Mouse (Mus musculus) gastrocnemius, postnatal 25 days (tissue): ENCODE results near the gene Pcsk2. TPM values are rescaled to one million over a fixed set of nuclear protein-coding genes. Genes with fewer than 3 reads are reported as not detected.

ENCODE experiments used
- DNase-seq: peaks from one replicate; pipeline ENCODE4 v3.0.0; 2022
- total RNA-seq, 2 experiments: library from RNA; stranded (reverse); gene quantifications; 1 replicate in 1 of 2; 2 replicates in 1 of 2; pipeline ENCODE4 v1.2.3; 2021

The Pcsk2 gene
- total RNA-seq, 2 experiments from 2014 or later: 0.08 TPM; not detected in 1

DNA sequence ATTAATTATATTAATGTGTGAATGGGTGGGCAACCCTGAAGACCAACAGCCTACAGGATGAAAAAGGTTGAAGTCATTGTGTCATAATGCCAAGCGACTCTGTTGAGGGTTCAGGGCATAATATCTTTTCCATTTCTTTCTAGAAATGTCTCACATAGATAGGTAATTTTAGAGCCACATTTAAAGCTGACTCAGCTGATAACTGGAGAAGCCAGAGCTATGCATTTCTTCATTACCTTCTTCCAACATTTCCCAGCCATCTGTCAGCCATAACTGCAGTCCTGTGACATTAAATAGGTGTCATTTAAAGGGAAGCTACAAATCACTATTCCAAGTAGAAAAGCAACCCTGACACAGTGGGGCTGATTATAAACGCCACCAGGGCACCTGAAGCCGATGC, 189.5 kb downstream of the Pcsk2 start:
- no peak for DNase-seq

DNA sequence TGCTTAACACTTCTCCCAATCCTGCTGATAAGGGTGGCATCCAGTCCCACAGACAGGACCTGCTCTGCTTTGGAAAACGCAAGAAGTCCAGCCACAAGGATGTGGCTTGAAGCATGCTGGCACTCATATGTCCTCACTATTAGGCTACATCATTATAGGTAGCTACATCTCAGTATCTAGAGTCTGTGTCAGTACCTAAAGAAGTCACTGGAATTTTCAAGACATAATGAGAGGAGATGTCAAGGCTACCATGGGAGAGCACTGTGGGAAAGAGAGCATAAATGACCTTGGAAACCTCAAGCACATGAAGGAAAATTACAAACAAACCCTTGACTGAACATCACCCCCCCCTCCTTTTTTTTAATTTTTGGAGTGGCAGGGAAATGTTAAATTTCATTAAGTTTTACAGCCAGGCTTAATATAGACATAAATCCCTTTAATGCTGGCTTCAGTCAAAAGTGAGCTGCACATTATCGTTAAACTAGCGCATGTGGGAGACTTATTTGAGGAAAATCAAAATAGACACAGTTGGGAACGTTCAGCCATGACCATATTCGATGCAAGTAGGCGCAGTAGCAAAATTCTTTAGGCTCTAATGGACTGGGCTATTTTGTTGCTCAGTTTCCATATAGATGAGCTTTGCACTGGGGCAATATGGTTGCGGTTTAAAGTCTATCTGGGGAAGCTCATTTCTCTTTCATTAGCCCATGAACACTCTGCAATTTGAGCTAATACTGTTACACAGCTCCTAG, 193.7 kb downstream of the Pcsk2 start:
- no peak for DNase-seq

DNA sequence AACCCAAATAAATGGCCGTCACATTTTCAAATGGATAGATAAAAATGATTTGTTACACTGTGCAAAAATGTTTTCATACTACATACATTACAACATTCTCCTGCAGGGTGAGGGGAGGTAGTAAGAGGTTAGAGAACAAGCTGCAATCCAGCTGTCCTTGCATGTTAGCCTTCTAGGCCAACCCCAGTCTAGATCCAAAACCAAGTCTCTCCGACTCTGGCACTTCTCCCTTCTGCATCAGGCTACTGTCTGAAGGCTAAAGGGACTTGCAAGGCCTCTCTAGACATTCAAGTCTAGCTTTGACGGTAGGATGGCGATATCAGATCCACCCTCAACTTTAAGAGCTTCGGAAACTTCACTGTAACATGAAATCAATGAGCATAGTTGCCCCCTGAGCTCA, 196.5 kb downstream of the Pcsk2 start:
- DNase-seq: no peak

DNA sequence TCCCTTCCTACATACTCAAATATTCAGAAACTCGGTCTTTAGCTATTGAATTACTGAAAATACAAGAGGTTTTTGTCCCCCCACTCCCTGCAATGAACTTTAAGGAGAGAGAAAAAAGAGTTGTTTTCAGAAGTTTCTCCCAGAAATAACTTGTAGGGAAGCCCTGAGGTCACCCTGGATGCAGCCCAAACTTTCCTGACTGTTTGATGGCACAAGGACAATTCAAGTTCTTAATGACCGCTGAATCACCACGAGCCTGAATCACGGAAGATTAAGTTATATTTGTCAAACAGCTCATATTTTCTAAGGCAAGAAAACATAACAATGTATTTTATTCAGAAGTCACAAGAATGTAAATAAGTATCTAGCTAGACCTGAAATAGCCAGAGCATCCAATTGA, 197.1 kb downstream of the Pcsk2 start:
- no peak for DNase-seq

GRCm38 (mm10) chr2:143752051-143752788, 206.3 kb downstream of the Pcsk2 start:
- DNase-seq: no peak

DNA sequence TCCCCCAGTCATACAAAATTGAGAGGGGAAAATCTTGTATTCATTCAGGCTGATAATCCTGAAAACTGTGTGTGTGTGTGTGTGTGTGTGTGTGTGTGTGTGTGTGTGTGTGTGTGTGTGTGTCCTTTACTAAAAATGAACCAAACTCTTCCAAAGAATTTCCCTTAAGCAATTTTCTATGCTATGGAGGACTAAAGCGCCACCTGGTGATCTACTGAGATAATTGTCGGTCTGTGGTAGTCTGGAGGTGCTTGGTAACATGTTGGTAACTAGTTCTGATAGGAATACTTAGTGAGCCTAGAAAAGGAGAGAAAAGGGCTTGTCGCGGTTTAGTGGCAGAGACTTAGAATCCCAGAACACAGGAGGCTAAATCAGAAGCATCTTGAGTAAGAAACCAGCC, 230.5 kb downstream of the Pcsk2 start:
- DNase-seq: no peak

GRCm38 (mm10) chr2:143780310-143780709, 234.4 kb downstream of the Pcsk2 start:
- DNase-seq: no peak

GRCm38 (mm10) chr2:143789911-143790310, 244.0 kb downstream of the Pcsk2 start:
- DNase-seq: no peak

- DNase-seq: no peak
These were observed 249.9 kb downstream of the Pcsk2 start for GRCm38 (mm10) chr2:143795858-143796257.

GRCm38 (mm10) chr2:143796335-143797013, 250.5 kb downstream of the Pcsk2 start:
- DNase-seq: no peak

GRCm38 (mm10) chr2:143801097-143801496, 255.1 kb downstream of the Pcsk2 start:
- DNase-seq: no peak

DNA sequence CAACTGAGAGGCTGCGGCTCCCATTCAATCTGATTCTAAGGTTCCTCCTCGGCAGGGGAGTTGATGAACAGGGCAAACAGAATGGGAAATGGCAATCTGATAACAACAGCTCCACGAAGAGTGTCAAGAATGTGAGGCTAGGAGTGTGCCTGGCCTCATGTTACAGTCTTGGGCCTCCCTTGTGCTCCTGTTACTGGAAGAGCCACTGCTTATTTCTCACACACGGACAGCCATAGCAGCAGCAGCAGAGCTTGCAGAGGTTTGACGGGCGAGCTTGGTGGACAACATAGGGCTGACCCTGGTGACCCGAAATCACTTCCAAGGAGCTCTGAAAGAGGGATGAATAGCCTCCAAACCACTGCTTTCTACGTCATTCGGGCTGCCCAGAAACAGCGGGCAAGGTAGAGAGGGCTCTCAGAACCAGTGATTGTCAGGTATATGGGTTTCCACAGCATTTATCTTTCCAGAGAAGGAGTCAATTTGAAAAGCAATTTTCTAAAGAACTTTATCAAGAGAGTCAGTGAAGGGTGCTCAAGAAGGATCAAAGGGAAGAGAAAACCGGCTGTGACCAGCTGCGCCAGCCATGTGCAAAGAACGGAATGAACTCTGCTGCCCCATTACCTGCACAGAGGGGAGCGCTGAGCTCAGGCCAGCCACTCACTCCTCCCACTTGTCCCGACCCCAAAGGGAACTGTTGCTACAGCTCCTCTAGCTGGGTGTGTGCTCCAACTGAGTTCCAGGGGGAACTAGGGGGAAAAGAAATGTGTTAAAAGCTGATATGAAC, 260.4 kb downstream of the Pcsk2 start:
- no peak for DNase-seq

DNA sequence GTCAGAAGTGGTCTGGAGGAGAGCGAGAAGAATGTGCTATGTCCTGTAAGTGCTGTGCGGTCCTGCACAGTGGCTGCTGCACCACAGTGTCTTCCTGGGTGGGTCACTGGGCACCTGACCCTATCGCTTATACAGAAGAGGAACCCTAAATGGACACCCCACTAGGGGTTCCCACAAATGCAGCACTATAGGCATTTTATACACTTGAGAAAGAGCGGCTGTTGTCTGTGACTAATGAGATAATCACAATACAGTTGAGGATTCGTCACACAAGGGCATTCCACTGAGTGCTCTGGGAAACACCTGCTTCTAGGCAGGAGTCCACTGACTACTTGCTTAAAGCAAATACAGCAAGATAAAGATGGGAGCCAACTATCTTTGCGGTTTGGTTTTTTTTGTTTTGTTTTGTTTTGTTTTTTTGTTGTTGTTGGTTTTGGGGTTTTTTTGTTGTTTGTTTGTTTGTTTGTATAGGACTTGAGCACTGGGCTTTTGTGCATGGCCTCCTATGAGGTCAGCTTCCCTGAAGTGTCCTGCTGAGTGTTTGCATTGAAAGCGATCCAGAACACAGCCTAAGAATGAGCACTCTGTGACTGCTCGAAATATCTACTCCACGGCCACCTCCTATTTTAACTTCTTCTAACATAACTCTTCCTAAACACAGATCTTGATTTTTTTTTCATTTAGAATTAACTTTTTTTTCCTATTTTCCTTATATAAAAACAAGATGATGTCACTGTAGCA, 261.1 kb downstream of the Pcsk2 start:
- DNase-seq: no peak

DNA sequence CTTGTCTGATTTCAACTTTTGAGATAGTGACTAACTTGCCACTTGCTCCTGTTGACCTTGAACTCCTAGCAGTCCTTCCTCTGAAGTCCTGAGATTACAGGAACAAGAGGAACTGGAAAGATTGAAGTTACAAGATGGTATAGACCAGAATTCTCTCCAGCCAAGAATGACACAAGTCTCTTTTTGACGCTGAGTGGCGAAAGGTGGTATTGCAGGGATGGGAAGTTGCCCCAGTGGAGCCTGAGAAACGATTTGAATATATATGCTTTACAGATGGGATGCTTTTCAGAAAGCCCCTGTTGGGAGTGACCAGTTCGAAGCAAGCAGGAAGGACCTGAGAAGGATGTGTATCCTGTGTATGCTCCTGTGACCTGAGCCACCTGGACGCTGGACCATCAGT, 262.8 kb downstream of the Pcsk2 start:
- DNase-seq: no peak

DNA sequence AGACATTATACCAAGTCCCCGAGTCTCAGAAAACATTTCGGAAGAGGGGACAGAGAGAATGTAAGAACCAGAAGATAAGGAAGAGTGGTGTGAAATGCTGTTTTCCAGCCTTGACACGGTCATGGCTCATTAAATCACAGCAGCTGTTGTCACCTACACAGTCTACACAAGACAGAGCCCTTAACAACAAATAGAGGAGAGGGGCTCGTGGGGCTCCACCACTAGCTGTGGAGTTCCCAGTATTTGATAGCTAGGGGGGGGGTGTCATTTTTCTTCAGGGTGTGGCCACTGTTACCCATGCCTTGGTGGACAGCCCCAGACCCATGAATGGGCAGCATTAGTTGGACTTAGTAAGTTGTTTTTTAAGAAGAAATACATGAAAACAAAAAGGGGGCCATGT, 266.3 kb downstream of the Pcsk2 start:
- no peak for DNase-seq

- DNase-seq: no peak
These were observed 267.5 kb downstream of the Pcsk2 start for GRCm38 (mm10) chr2:143813461-143813860.

- DNase-seq: no peak
These were observed 285.7 kb downstream of the Pcsk2 start for GRCm38 (mm10) chr2:143831645-143832044.

- no peak for DNase-seq
These were observed 286.8 kb downstream of the Pcsk2 start for GRCm38 (mm10) chr2:143832721-143833120.

DNA sequence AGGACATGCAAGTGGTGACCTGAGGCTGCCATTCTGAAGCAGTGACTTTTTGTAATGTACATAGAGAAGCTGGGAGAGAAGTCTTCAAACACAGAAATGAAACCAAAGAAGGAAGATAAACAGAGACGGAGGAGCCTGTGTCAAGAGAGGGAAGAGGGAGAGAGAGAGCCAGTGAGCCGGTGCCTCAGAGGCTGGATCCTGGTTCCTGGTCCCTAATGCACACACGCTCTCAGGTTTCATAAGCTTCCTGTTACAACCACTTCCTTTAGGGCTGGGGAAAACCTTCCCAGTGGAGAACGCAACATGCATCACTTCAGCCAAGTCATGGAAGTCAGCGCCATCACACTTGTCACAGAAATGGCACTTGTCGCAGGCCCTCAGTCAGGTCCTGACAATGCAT, 288.1 kb downstream of the Pcsk2 start:
- DNase-seq: no peak

GRCm38 (mm10) chr2:143835820-143836219, 289.9 kb downstream of the Pcsk2 start:
- no peak for DNase-seq

DNA sequence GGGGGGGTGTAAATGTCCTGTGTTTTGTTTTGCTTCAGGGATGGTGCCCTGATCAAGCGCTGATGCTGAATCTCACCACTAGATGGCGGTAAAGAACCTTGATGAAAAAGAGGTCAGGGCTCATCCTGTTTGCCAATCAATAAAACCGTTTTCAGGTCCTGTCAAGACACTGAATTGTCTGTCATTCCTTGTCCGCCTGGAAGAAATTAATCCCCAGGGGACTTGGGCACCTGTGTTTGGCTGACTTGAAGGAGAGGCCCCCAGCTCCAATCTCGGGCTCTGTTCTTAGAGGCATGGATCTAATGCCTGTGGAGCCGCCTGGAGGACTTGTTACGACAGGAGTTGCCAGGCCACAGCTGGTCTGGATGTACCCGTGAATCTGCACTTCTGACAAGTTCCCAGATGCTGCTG, 291.3 kb downstream of the Pcsk2 start:
- peak; percentile 42 for DNase-seq

DNA sequence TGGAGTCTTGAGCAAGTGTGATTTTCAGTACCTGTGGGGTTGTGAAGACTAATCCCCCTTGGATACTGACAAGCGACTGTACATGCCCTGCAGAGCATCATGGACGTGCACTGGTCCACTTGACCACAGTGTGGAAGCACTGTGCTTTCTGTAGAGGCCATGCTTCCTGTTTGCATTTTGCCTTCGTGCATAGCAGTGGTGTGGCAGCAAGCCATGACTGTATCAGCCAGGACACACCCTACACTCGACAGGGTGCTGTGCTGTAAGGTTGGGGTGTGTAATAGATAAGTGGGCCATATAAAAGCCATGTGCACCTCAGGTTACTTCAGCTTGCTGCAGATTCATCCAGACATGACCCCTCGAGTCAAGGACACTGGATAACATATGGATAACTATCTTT, 292.7 kb downstream of the Pcsk2 start:
- no peak for DNase-seq
